1 mouse cellular context compared by ENCODE assay signal in genomic region chr11:53443861-53444260, GRCm38 (mm10).
TF ChIP-seq lines count a peak whose summit lies in the region.

No protein-coding gene starts in this region.

TF ChIP-seq in CH12.LX, 34 proteins besides CTCF, POLR2A, EP300 and RAD21 (continued from another document):
- TF ChIP-seq JUN (IDR thresholded peaks at IDR 0.05; ENCODE audit: insufficient read depth, low read depth, low read length) (no peak), MAX (IDR thresholded peaks at IDR 0.05; ENCODE audit: low read length) (peak; percentile 70; the same call in 1 of the 2 replicates), USF1 (IDR thresholded peaks at IDR 0.05; ENCODE audit: low read depth, low read length) (no peak), MXI1 (IDR thresholded peaks at IDR 0.05; ENCODE audit: low read depth, low read length) (no peak), SMC3 (IDR thresholded peaks at IDR 0.05; ENCODE audit: low read depth, low read length) (peak; percentile 58), ZNF384 (IDR thresholded peaks at IDR 0.05; ENCODE audit: low read depth, low read length) (no peak), POLR2AphosphoS2 (IDR thresholded peaks at IDR 0.05; ENCODE audit: low read depth, low read length) (no peak), CHD1 (IDR thresholded peaks at IDR 0.05; ENCODE audit: low read depth, low read length) (no peak), JUND (conservative IDR thresholded peaks at IDR 0.05; ENCODE audit: low read depth, low read length) (no peak), MYC (IDR thresholded peaks at IDR 0.05; ENCODE audit: low read depth, low read length) (peak; percentile 93), ZMIZ1 (IDR thresholded peaks at IDR 0.05; ENCODE audit: low read depth, low read length) (no peak), SIN3A (IDR thresholded peaks at IDR 0.05; ENCODE audit: low read length) (no peak), MAZ (IDR thresholded peaks at IDR 0.05; ENCODE audit: low read depth, low read length) (no peak)
TF ChIP-seq in CH12.LX: peak in this region for 3.
